Mouse (Mus musculus): ENCODE results near the gene Olfr1134. TPM values are rescaled to one million over a fixed set of nuclear protein-coding genes. Genes with fewer than 3 reads are reported as not detected.

Olfr1134 gene
- total RNA-seq (2012; rRNA removed), result not detected in 2 replicates
- not detected in 2 replicates for total RNA-seq (2014; rRNA removed)
- polyA plus RNA-seq (2012; ENCODE audit: insufficient read length, low read depth), result not detected in 2 replicates

DNA sequence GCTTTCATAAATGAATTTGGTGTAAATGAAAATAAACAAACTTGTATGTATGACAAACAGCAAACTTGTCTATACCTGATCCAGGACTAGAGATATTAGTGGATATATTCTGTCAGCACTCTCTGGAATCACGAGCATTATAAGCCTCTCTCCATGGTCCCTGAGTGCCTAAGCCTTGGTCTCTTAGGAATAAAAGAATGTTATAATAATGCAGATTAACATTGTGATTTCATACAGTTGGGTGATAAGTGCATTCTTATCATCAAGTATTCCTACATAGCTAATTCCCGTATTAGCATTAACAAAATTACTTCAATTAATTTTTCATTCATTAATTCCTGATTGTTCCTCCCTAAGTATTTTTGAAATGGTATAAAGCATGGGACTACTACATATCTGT is at the start of gene Olfr1134:
TSS of gene Olfr1134 (minus strand) at position 101 of the 400 bp plus-strand sequence.
- Histone ChIP-seq H3K4me3 (replicated peaks in 1 of 3; ENCODE audit: low read depth in 2 of 3, low read length in 2 of 3, poor library complexity in 1 of 3) (no peak within 1 kb of the TSS), H3K4me2 (ENCODE audit: insufficient read depth, low read depth, poor library complexity, severe bottlenecking) (no peak within 1 kb of the TSS), H3K27ac (ENCODE audit: insufficient read depth, low read depth) (no peak within 1 kb of the TSS), H3K4me1 (ENCODE audit: control insufficient read depth in 1 of 2, insufficient read depth in 2 of 2) (no peaks in the 10 kb centered on the region), H3K79me2 (replicated peaks; ENCODE audit: control insufficient read depth, extremely low read depth, insufficient read depth, poor library complexity, severe bottlenecking) (no peaks in the 10 kb centered on the region), H3K9ac (ENCODE audit: insufficient read depth, low read depth) (no peak within 1 kb of the TSS), H3K36me3 (replicated peaks in 1 of 2; ENCODE audit: control insufficient read depth in 1 of 2, insufficient read depth in 1 of 2, low read length in 1 of 2) (no peaks in the 10 kb centered on the region), H3K27me3 (replicated peaks) (no peaks in the 10 kb centered on the region), H3K9me3 (replicated peaks; ENCODE audit: low read length) (peaks cover 19% of the 10 kb centered on the region)
- no peak for TF ChIP-seq RAD21 (IDR thresholded peaks at IDR 0.05; ENCODE audit: low read depth, low read length)
- no peak for TF ChIP-seq TBP (conservative IDR thresholded peaks at IDR 0.05; ENCODE audit: low read depth, low read length)
- no peak for TF ChIP-seq ETS1 (conservative IDR thresholded peaks at IDR 0.05; ENCODE audit: low read depth, low read length)
- TF ChIP-seq MYC (IDR thresholded peaks at IDR 0.05; ENCODE audit: low read depth, low read length), result no peak
- no peak for TF ChIP-seq ZMIZ1 (IDR thresholded peaks at IDR 0.05; ENCODE audit: low read depth, low read length)
- TF ChIP-seq EP300 (IDR thresholded peaks at IDR 0.05; ENCODE audit: low read length), result no peak
- TF ChIP-seq GABPA (IDR thresholded peaks at IDR 0.05; ENCODE audit: insufficient replicate concordance, low read depth, low read length), result no peak
- TF ChIP-seq POLR2A (IDR thresholded peaks at IDR 0.05; ENCODE audit: low read depth, low read length), result no peak
- TF ChIP-seq TCF12 (IDR thresholded peaks at IDR 0.05; ENCODE audit: low read depth, low read length), result no peak
- TF ChIP-seq SMC3 (IDR thresholded peaks at IDR 0.05; ENCODE audit: low read depth, low read length), result no peak
- no peak for TF ChIP-seq MXI1 (IDR thresholded peaks at IDR 0.05; ENCODE audit: low read depth, low read length)
- TF ChIP-seq MEF2A (IDR thresholded peaks at IDR 0.05; ENCODE audit: borderline replicate concordance, low read depth, low read length), result no peak
- TF ChIP-seq NELFE (IDR thresholded peaks at IDR 0.05; ENCODE audit: low read depth, low read length), result no peak
- no peak for TF ChIP-seq HCFC1 (IDR thresholded peaks at IDR 0.05; ENCODE audit: low read depth, low read length)
- TF ChIP-seq ELF1 (IDR thresholded peaks at IDR 0.05; ENCODE audit: low read depth, low read length), result no peak
- no peak for TF ChIP-seq RCOR1 (conservative IDR thresholded peaks at IDR 0.05; ENCODE audit: low read depth, low read length)
- no peak for DNase-seq (ENCODE audit: extremely low read depth)
- dilution Hi-C loops (cut with MboI; ENCODE audit: extremely low pct_ligation_motif_present, extremely low pct_unique_long_range_greater_than_20kb, low sequenced_read_pairs), result no loop called here
- in situ Hi-C loops (cut with MboI; ENCODE audit: low pct_ligation_motif_present, low pct_unique_long_range_greater_than_20kb, low sequenced_read_pairs), result no loop called here

DNA sequence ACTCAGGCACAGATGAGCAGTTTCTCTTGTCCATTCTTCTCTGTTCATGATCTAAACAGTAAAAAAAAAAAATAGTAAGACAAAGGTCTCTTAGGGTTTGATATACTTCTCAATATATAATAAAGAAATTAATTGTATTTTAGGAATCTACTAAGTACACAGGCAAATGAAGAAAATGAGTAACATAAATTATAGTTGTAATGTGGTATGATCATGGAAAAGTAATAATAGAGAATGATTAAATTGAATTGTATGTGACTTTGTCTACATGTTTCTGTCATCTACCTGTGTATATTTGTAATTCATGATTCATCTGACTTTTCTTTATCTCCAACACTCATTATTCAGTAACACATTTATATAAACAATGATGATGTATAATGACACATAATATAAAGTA is 35.6 kb upstream of the Olfr1134 start, which contains the start of gene Olfr1136:
TSS of gene Olfr1136 (minus strand) at position 101 of the 400 bp plus-strand sequence.
- dilution Hi-C loops (cut with MboI; ENCODE audit: extremely low pct_ligation_motif_present, extremely low pct_unique_long_range_greater_than_20kb, low sequenced_read_pairs) (no loop called here), in situ Hi-C loops (cut with MboI; ENCODE audit: low pct_ligation_motif_present, low pct_unique_long_range_greater_than_20kb, low sequenced_read_pairs) (no loop called here)
- Histone ChIP-seq H3K9me3 (replicated peaks; ENCODE audit: low read length) (peaks cover 25% of the 10 kb centered on the region), H3K4me3 (replicated peaks in 1 of 3; ENCODE audit: low read depth in 2 of 3, low read length in 2 of 3, poor library complexity in 1 of 3) (no peak within 1 kb of the TSS), H3K4me2 (ENCODE audit: insufficient read depth, low read depth, poor library complexity, severe bottlenecking) (no peak within 1 kb of the TSS), H3K36me3 (replicated peaks in 1 of 2; ENCODE audit: control insufficient read depth in 1 of 2, insufficient read depth in 1 of 2, low read length in 1 of 2) (no peaks in the 10 kb centered on the region), H3K9ac (ENCODE audit: insufficient read depth, low read depth) (no peak within 1 kb of the TSS), H3K27ac (ENCODE audit: insufficient read depth, low read depth) (no peak within 1 kb of the TSS), H3K4me1 (ENCODE audit: control insufficient read depth in 1 of 2, insufficient read depth in 2 of 2) (no peaks in the 10 kb centered on the region), H3K27me3 (replicated peaks) (no peaks in the 10 kb centered on the region), H3K79me2 (replicated peaks; ENCODE audit: control insufficient read depth, extremely low read depth, insufficient read depth, poor library complexity, severe bottlenecking) (no peaks in the 10 kb centered on the region)
- no peak for TF ChIP-seq NRF1 (IDR thresholded peaks at IDR 0.05; ENCODE audit: low read depth, low read length)
- TF ChIP-seq MYC (IDR thresholded peaks at IDR 0.05; ENCODE audit: low read depth, low read length), result no peak
- no peak for TF ChIP-seq MAFK (IDR thresholded peaks at IDR 0.05; ENCODE audit: insufficient replicate concordance, low read length)
- no peak for TF ChIP-seq RAD21 (IDR thresholded peaks at IDR 0.05; ENCODE audit: low read depth, low read length)
- TF ChIP-seq BHLHE40 (IDR thresholded peaks at IDR 0.05; ENCODE audit: low read depth, low read length), result no peak
- TF ChIP-seq TBP (conservative IDR thresholded peaks at IDR 0.05; ENCODE audit: low read depth, low read length), result no peak
- no peak for TF ChIP-seq ELF1 (IDR thresholded peaks at IDR 0.05; ENCODE audit: low read depth, low read length)
- no peak for DNase-seq (ENCODE audit: extremely low read depth)
